Mouse (Mus musculus) ovary, adult 18-20 months (tissue): ENCODE data around the gene Atp5d.

ENCODE experiments used
- DNase-seq: peaks from one replicate; pipeline ENCODE4 v3.0.0; 2022; ENCODE audit warnings: low spot score, mixed read lengths

The Atp5d gene

DNA sequence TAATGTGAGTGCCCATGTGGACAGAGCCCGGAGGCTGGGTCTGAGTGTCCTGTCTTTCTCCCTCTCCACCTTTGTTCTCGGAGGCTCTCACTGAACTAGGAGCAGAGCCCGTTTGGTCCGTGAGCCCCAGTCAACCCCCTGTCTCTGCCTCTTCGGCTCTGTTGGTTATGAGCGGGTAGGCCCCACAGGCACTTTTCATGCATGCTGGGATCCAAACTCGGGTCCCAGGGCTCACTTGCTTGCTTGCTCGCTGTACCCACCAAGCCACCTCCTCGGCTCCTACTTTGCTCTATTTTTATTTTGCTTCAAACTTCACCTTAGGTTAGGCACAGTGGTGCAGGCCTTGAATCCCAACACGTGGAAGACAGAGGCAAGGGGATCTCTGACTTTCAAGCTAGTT is 49.3 kb downstream of the Atp5d start:
- DNase-seq = no peak

DNA sequence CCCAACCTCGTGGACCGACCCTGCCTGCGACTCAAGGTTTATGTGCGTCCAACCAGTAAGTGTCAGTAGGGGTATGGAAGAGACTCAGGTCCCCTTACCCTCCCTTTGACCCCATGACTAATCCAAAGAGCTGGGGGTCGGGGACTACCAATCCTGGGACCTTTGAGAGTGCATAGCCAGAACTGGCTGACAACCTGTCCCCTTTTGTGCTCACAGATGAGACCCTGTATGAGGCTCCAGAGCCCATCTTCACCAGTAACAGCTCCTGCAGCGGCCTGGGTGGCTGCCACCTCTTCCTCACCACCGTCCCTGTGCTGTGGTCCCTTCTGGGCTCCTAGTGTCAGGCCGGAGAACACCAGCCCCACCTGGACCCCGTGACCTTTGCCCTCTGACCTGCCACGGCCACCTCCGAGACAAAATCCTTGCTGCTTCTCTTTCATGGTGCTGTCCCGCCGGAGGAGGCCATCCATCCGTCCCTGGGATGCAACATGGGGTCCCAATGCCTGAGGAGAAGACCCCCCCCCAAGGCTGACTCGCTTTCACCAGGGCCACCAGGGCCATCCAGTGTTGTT is 50.1 kb downstream of the Atp5d start:
- no peak for DNase-seq

DNA sequence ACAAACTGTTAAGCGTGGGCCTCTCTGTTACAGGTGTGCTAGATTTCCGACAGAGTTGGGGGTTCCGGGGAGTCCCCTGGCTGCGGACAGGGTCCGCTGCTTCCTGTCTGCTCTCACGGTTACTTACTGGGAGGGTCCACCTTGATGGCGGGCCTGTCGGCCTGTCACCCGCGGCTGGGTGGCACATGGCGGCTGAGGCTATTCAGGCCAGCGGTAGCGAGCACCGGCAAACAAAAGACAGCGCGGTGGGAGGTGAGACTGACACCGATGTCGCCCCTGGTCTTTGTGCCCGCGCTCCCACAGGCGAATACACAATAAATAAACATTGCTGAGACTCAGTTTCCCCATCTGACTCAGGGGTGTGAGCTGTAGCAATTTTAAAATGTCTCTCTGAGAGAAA is 51.6 kb downstream of the Atp5d start:
- DNase-seq = no peak

DNA sequence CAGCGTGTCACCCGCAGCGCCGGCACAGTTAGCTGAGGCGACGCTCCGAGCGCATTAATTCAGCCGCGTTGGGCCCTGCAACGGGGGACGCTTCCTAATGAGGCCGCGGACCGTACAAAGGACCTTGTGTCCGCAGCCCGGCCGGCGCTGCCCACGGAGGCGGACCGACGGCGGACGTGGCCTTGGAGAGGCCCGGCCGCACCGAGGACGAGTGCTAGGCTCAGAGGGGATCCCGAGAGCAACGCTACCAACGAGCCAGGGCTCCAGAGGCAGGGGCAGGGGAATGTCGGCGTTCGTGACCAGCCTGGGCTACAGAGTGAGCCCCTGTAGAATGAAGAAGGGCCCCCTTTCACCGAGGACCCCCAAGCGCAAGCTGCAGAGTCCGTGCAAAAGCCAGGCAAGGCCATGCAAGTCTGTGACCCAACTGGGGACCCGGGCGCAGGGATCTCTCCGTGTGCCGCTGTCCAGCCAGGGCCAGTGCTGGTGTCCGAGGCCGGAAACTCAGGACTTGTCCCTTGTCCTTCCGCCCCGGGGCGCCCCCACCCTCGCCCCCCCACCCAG is 52.1 kb downstream of the Atp5d start:
- no peak for DNase-seq

DNA sequence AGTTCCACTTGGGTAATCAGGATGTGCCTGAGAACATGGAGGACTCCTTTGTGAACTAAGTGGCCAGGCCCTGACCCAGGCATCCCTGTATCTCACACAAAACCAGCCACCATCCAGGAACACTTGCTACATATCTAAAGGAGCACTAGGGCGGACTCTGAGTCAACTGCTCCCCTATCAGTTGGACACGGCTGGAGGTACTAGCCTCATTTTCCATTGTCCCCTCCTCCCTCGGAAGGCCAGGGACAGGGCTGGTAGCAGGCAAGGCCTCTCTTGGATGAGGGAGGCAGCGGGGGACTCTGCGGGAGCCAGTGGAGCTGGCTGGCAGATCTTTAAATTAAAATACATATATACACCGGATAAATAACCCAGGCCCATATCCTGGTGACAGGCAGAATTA is 55.5 kb downstream of the Atp5d start:
- DNase-seq = no peak

DNA sequence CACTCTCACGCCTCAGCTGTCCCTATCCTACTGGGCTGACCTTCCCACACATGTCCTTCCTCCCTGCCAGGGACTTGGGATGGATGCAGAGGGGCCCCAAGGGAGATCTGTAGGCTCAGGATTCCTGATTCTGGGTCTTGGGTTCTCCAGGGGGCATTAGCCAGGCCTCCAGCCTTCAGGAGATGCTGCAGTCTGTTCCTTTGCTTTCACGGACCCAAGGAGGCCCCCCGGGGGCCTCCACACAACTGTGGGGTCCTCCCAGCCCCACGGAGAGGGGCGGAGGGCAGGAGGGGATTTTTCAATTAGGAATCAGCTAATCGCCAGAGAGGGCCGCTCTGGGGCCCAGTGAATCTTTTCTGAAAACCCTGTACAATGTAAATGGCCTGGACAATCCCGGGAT is 56.0 kb downstream of the Atp5d start:
- no peak for DNase-seq
